Mouse (Mus musculus) spleen, postnatal 10 days (tissue): ENCODE results near the gene Edem1.
A peak's percentile ranks its signal among the peaks of the same experiment; 100 is the strongest.
"Not testable (repeated sequence)": the region's sequence is repeated elsewhere in the genome, so short reads cannot be mapped to it uniquely, and the experiment has no call there.

Experiments
- DNase-seq, 2 experiments: peaks; one replicate each; pipeline ENCODE4 v3.0.0; 2021 to 2022; ENCODE audit warnings: low spot score in 2 of 2

Edem1 gene

DNA sequence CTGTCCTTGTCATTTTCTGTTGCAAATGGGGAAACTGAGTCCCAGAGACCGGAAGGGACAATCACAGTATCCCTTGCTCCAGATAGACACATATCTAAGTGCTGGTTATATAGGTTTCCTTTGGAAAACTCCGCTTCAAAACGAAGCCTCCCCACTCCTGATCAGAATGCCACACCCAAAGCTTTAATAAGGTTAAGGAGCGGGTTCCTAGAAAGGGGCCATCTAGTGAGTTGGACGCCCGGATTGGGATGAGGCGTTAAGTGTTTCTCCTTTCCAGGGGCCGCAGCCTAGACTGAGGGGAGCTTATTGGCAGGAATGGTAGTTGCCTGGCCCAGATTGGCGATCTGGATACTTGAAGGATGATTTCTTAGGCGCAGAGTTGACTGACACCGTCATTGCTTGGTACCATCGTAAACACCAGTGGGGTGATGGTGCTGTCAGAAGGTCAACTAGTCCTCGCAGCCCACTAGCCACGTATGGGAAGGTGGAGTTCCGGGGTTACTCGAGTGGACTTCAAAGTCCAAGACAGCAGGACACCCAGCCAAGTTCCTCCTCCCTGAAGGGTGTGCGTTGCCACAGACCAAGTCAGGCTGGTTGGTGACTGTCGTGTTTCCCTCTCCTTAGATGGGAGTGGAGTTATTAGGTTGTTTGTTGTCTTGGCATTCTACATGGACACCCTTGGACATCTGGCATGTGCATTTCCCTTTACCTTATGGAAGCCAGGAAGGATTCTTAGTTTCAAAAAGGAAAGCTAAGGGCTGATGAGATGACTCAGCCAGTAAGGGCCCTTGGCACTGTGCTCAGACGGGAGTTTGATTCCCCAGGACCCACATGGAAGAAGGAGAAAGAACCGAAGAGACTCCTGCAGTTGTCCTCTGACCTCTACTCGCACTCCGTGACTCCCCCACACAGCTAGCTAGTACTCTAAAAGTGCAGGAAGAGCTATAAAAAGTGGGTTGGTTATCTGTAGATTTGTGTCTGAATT, 1.2 kb downstream of the Edem1 start:
- DNase-seq: peak in 1 of 2 experiments; percentile 24

DNA sequence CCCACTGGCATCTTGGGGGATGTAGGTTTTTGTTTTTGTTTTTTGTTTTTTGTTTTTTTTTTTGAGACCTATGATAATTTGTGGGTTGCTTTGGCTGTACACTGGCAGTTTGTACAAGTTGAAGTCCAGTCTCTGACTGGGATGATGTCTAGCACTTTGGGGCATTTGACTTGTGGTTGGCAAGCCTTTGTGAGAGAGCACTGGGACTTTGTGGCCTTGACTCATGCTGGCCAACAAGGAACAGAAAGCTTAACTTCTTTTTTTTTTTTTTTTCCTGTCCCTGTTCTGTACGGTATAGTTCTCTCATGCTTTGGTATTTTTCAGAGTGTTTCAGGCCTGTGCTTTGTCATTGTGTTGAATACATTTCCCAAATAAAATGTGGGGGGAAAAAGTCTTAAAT, 3.7 kb downstream of the Edem1 start:
- no peak for DNase-seq

DNA sequence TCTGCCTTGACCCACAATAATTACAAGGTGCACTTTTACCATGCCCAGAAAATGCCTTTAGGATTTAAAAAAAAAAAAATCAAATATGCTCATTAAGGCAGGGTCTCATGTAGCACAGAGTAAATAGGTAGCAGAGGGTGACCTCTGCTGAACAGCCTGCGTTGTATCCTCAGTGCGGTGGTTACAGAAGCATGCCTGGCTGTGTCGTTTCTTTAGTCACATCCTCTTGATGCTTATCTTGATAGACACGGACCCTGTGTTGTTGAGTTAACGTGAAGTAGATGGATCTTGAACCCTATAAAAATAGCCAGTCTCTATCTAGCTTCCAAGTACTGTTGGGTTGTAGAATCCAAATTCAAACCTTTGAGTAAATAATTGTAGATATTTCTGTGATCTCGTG, 4.5 kb downstream of the Edem1 start:
- no peak for DNase-seq

DNA sequence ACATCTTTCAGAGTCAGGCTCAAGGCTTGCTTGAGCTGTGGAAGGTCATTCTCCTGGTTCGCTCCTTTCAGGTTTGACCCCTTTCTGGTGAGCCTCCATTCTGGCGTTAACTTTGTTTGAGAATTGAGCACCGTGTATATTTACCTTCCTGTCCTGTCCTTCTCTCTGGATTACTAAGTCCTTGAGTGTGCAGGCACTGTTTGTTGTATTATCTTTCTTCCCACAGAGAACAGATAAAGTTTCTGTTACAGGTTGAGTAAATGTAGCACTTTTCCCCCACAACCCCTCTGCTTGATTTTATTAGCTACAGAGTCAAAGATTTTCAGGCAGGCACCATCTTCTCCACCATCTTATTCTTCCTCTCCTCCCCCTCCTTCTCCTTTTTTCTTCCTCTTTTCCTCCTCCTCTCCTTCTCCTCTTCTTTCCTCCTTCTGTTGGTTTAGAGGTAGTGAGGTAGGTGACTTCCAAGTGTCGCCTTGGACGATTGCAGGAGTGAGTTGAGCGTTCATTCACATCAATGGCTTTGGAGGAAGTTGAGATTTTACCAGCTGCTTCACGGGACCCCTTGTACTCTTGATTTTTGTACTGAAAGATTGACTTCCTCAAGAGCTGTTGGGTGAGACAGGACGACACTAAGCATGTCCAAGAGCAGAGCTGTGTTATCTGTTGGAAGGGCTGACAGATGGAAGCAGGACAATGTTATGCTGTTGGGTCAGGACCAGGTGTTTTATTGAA, 5.7 kb downstream of the Edem1 start:
- DNase-seq: no peak

DNA sequence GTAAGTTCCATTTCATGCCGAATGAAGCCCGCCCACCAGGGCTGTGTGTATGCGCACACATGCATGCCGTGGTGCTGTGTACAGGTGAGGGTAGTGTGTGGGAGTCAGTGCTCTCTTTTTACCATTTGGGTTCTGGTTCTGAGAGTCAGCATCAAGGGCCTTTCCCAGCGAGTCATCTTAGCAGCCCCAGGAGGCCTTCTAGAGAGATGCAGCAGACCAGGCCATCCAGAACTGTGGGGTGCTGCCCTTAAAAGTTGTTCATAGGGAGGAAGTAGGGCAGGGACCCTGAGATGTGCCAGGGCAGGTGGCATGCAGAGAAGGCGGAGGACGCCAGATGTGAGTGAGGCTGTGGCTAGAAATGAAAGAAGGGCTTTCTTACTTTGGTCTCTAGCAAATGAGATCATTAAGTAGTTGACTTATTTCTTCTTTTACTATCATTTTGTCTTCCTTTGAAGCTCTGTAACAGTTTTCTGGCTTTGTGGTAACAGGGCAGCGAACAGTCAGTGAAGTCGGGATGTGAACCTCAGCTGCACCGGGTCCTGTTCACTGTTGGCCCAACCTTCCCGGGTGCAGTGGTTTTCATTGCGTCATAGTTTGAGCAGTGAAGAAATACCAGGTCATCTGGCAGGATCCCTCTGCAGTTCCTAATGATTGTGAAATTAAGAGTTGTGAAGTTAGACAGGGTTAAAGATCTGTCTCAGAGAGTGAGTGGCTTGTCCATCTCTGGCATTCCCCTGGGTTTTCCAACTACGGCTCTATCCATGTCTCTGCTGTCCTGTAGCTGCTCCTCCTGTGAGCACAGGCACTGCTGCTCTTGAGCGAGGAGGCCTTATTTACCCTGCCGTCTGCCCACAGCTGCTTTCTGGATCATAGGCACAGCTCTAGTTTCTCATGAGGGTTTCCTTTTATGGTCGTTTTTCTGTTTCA, 7.6 kb downstream of the Edem1 start:
- peak in 1 of 2 experiments; percentile 45 for DNase-seq

DNA sequence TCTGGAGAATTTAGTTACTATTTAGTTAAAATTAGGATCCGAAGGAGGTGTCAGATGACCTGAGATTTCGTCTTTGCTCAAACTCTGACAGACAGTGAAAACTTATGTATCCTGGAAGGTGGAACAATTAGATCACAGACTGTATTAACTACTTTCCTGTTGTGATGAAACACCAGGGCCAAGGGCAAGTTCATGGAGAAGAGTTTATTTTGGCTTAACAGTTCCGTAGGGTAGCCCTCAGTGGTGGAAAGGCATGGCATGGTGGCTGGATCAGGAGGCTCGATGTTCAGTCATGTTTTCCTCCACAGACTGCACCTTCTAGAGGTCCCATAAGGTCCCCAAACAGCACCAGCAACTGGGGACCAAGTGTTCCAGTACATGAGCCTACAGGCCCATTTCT, 8.6 kb downstream of the Edem1 start:
- DNase-seq: no peak

DNA sequence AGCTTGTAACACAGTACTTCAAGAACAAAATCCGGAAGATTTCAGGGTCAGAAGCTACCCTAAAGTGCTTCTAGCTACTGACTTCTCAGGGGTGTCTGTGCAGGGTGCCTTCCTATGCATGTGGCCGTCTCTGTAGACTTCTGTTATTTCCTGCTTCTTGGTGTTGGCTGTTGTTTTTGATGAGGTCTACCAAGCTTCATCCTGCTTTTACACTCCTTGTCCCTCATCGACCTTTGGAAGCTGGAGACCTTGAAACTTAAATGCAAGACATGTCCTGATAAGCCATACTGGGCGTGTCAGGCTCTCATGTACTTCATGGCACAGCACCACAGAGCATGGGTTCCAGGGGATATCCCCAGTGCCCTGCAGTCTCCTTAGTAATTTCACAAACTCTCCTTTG, 9.5 kb downstream of the Edem1 start:
- no peak for DNase-seq

DNA sequence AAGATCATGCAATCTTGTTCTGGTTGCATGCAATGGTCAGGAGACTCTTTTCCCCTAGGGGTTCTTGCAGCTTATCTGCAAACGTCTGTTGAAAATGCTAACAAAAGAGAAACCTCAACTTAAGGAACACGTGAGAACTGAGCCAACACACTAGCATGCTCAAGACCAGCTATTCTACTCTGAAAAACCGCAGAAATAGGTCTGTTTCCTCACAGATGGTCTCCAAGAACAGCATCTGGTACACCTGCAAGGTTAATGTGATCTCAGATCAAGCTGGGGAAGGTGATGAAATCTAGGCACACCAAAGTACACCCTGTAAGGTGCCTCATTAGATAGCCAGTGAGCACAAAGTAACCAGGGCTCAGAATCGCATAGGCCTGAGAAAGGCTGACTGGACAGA, 11.0 kb downstream of the Edem1 start:
- no peak for DNase-seq

DNA sequence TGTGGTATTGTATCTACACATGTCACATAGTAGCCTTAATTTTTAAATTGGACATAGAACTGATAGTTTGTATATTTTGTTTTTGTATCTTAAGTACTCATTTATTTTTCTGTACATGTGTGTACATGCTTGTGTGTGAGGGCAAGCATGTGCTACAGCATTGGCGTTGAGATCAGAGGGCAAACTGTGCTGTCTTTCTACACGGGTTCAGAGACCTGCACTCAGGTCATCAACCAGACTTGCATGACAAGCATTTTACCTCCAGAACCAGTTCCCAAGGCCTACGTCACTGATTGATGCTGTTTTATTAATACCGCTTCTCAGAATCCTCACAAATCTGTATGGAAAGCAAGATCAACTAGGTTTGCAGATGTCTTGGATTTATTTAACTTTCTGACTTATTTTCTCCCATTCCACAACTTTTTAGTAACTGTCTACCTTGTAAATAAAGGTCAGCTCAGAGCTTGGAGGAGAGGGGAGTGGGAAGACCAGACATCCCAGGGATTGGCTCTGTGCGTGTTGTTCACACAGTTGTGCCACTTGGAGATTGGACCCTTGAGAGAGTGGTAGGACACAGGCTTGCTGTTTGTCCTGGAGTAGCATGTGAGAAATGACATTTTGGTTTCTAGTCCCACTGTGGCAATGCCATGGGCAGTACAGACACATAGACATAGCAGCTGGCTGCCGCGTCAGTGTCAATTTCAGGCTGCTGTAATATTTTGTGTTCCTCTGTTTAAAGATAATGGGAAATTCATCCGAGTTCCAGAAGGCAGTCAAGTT, 12.6 kb downstream of the Edem1 start:
- no peak for DNase-seq

DNA sequence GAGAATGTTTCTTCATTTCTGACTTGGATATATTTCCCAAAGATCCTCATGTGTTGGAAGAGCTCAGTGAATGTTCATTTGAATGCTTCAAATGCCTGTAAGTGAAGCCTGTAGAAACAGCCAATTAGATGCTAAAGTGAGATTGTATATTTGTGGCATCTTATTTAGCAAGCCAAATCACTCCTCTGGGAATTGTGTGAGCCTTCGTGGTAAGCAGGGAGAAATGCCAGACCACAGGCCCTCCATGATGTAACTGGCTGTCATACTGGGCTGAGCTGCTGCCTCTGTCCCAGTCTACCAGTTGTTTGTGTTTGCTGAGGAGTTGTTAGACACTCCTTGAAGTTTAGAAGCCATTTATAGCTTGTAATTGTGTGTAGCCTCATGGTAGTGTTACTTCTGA, 15.2 kb downstream of the Edem1 start:
- no peak for DNase-seq

DNA sequence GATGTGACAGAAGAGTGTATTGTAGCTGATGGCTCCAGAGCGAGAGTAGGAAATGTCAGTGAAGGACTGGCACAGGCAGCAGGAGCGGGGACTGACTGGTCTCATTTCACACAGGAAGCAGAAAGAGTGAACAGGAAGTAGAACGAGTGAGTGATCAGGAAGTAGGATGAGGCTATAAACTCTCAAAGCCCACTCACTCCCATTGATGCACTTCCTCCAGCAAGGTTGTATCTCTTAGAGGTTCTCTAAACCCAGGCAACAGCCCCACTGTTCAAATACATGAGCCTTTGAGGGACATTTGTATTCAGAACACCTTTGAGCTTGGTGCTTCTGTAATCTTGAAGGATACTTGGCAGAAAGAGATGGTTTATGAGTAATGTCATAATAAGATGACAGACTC, 15.7 kb downstream of the Edem1 start:
- no peak for DNase-seq

DNA sequence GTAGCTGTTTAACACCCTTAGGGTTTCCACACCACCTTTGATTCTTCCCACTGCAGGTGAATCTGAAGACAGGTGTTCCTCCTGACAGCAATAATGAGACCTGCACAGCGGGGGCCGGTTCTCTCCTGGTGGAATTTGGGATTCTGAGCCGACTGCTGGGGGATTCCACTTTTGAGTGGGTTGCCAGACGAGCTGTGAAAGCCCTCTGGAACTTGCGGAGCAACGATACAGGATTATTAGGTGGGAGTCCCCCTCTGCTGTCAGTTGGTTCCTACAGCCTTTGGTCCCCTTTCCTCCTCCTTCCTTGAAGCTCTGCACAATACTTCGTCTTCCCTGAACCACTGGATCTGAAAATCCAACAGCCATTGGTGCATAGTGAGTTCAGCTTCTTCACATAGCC, 16.3 kb downstream of the Edem1 start:
- DNase-seq: no peak

DNA sequence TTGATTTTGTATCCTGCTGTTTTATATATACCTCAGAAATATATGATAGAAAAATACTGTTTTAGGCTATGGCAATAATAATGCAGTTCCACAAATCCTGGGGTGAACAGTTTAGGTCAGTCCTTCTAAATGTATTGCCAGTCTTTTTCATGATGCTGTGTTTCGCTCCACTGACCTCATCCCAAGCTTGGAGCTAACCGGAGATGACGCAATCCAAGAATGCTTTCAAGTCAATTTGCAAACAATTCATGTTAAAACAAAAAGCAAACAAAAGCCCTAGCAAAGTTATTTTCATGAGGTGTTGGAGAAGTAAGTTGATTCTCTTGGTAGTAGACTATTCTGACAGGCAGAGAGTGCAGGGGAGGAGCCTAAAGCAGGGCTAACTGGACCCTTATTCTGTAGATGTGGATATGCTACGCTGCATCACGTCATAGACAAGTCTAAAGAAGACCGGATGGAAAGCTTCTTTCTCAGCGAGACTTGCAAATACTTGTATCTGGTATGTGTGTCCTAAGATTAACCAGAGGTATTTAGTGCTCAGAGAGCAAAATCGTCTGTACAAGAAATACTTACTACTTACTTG, 23.7 kb downstream of the Edem1 start:
- DNase-seq: no peak

DNA sequence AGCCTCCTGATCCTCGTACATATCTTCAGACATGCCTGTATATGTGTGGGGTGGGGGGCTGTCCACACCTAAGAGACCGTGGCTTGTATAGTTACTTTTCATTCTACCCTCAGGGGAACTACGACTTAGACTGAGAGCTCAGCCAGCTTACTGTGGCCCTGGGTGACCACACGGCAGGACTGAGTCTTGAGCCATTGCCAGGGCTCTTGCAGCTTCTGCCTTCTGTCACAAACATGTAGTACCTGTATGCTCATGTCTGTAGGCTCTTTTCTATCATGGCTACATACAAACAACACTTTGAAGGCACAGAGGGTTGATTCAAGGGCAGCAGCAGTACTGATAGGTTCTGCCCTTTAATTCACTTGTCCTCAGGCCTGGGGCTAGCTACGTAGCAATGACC, 24.5 kb downstream of the Edem1 start:
- no peak for DNase-seq

DNA sequence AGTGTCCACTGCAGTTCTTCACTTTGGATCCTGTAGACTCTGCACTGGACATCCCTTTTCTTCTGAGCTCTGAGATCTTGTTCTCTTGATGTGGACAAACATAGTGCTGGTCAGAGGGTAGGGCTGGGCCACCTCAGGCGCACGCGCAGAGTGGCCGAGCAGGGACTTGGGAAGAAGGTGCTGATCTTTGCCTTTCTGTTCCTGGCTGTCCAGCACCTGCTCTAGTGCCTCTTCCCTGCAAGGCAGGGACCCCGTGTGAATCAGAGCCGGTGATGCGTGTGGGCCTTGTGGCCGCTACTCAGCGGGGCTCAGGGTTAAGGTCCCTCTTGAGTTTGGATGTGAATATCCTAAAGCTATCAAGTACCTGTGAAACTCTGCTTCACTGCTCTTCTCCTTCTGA, 30.1 kb downstream of the Edem1 start:
- DNase-seq: no peak

DNA sequence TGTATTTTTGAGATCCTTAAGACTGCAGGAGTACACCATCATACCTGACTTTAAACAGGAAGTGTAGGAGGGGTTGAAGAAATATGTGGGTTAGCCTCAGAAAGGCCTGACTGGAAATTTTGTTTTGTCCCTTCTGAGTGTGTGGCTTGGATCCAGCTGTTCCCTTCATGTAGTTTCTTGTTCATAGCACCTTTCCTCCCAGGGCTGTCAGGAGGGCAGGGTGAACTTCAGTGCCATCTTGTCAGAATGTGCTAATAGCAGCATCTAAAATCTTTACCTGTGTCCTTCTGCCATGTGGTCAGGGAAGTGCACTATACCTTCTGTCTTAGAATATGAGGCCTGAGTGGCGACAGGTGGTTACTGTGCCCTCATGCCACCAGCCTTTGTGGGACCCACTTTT, 32.8 kb downstream of the Edem1 start:
- DNase-seq: no peak

DNA sequence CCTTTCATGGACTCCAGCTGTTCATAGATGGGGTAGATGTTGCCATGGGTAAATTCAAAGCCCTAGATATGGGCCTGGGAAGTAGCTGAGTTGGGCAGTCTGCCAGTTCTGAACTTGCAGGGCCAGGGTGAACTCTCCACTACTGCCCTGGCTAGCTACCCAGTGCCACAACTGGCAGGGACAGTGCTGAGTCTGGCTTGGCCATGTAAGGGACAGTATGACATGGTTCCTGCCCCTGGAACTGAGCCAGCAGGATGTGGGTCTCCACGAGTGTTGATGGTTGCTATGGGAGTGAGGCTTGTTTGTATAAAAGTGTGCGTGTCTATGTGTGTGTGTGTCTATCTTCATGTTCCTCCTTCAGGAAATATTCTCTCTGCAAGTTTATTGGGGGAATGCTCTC, 34.1 kb downstream of the Edem1 start:
- DNase-seq: no peak

DNA sequence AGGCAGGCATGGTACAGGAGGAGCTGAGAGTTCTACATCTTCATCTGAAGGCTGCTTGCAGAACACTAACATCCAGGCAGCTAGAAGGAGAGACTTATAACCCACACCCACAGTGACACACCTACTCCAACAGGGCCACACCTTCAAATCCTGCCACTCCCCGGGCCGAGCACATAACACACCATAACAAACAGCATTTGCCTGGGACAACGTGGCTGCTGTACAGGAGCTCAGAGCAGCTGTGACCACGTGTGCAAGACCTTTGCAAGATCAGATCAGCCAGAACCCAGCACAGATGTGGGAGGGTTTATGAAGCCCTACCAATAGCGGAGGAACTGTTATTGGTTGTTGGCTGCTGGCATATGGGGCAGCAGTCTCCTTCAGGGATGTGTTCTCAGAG, 37.9 kb downstream of the Edem1 start:
- DNase-seq: no peak

DNA sequence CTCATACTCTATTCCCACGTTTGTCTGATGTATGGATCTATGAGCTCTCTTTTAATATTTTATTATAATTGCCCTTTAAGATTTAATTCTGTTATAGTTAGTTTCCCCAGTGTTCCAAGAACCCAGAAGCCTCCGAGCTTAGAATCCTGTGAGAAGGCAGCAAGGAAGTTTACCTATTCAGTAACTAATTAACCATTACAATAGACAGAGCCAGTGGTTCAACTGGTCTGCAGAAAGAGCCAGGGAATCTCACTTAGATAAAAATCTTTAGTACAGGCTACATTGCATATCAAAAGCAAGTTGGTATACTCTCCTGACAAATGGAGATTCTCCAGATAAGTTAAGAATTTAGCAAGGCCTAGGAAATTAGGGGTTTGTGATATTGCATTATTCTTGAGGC, 40.6 kb downstream of the Edem1 start:
- DNase-seq: not testable (repeated sequence)

DNA sequence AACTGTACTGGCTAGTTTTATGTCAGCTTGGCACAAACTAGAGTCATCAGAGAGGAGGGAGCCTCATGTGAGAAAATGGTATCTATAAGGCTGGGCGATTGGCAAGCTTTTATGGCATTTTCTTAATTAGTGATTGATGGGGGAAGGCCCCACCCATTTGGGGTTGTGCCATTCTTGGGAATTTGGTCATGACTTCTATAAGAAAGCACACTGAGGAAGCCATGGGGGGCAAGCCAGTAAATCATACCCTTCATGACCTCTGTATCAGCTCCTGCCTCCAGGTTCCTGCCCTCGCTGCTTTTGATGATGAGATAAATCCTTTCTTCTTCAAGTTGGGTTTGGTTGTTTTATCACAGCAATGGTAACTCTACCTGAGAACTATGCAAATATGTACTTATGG, 42.0 kb downstream of the Edem1 start:
- DNase-seq: no peak

DNA sequence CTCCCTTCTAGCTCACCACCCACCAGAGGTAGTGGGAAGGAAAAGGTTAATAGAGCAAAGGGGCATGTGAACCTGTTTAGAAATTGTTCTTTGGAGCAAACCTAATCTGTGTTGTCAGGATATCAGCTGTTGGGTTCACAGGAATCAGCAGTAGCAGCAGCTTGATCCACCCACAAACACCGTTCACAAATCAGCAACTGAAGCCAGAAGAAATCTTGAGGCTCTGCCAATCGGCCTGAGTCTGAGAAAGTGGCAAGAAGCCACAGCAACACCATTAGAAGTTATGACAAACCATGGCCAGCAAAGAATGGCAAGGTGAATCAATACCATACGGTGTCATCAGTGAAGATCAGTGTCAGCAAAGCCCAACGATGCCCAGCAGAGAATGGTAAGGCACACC, 42.8 kb downstream of the Edem1 start:
- DNase-seq: no peak
